Mouse (Mus musculus): ENCODE results near the gene Olfr618.
"Not testable (repeated sequence)": the region's sequence is repeated elsewhere in the genome, so short reads cannot be mapped to it uniquely, and the experiment has no call there.

Olfr618 gene

DNA sequence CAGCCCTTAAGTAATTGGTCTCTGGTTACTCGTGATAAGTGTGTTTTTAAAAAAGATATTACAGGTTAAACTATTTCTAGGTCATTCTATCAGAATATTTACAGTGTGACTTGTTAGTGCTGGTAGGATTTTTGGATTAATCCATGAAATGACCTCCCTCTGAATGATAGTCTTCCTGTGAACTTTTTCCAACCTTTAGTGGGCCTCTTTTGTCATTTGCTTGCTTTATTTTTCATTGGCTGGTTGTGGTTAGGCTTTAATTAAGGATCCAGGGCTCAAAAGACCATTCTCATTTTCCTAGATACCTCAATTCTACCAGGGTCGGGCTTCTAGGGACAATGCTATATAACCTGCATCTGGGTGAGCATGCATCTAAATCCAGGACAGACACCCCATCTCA is at the start of gene Olfr618:
Gene Olfr618, plus strand, starts transcription at position 301 of the 400 bp plus-strand sequence.
- DNase-seq (ENCODE audit: low spot score in 2 of 2): no peak

DNA sequence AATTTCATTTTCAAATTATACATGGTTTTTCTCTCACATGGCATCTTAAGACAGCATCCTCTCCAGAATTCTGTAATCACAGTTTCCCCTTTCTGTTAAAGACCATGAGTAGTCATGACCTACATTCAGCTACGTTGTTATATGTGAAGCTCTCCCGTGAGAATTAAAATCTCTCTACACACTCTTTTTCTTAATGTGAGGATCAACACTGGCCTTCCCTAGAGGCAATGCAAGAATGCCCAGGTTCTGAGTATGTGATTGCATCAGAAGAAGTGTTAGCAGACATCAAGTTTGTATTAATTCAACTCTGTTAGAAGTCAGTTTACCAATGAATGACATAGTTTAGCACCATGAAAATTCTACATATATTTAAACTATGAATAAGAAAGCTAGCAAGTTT is 47.3 kb upstream of the Olfr618 start, which contains the start of gene Olfr612:
Gene Olfr612, minus strand, starts transcription at position 101 of the 400 bp plus-strand sequence.
- DNase-seq (ENCODE audit: low spot score in 2 of 2): not testable (repeated sequence)

DNA sequence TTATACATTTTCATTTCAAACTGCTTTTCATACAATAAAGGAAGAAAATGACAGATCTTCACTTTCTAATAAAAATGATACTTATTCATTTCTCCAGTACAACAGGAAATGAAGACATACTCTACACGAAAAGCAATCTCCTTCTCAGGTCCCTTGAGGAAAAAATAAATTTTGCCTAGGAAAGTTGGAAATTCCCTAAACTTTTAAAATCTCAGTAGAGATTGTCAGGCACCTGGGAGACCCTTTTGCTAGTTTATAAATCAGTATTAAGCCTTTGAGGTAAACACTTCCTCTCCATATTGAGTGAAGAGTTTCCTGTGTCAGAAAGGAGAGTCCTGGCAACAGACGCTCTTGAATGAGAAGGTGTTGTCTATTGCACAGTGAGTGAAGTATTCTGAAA is 42.1 kb upstream of the Olfr618 start, which contains the start of gene Olfr613:
Gene Olfr613, plus strand, starts transcription at position 301 of the 400 bp plus-strand sequence.
- DNase-seq (ENCODE audit: low spot score in 2 of 2): no peak

DNA sequence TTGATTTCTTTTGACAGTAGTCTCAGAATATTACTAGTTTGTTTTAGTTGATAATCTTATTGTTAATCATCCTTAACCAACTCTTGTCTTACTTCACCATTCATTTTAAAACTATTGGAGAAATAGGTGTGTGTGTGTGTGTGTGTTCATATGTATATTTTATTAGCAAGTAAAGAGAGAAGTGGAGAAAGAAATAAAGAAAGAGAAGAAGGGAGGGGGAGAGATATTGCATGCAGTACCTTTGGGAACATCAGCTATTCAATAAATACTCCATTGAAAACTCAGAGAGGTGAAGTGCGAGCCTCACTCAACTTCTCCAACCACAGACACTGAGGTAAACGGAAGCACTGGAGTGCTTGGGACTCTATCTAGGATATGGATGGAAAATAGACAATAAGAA is 34.1 kb upstream of the Olfr618 start, which contains the start of gene Olfr615:
Gene Olfr615, plus strand, starts transcription at position 301 of the 400 bp plus-strand sequence.
- no peak for DNase-seq (ENCODE audit: low spot score in 2 of 2)

DNA sequence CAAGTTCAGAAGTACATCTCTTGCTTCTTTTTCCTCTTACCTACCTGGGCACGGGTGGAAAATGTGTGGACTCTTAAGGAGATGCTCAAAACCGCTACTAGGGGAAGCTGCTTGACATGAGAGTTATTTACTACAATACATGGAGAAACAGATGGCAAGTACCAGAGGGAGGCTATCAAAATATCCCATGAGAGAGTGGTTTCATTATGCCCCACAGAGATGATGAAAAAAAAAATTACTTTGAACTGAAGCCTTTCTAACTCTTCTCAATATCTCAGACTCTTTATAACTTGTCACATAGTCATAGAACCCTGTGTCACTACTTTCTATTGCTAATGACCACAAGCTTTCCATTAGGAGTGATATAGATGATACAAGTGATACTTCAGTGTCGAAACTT is 20.9 kb upstream of the Olfr618 start, which contains the start of gene Olfr616:
Gene Olfr616, minus strand, starts transcription at position 101 of the 400 bp plus-strand sequence.
- no peak for DNase-seq (ENCODE audit: low spot score in 2 of 2)

DNA sequence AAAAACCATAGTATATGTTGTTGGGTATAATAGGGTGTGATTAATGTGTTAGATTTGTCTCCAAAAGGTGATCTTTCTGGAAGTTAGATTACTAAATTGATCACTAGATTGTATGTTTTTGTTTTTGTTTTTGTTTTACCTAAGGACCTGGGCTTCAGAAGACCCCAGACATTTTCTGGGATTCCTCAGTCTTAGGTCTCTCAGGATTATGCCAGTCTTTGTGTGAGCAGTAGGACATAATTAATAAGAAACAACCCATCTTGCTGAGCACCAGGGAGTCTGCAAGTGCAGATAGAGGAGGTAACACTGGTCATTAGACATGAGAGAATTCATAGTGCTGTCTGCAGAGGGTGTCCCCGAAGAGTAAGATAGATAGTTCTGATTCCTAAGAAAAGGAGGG is 17.1 kb upstream of the Olfr618 start, which contains the start of gene Olfr617:
Gene Olfr617, plus strand, starts transcription at position 301 of the 400 bp plus-strand sequence.
- no peak for DNase-seq (ENCODE audit: low spot score in 2 of 2)

DNA sequence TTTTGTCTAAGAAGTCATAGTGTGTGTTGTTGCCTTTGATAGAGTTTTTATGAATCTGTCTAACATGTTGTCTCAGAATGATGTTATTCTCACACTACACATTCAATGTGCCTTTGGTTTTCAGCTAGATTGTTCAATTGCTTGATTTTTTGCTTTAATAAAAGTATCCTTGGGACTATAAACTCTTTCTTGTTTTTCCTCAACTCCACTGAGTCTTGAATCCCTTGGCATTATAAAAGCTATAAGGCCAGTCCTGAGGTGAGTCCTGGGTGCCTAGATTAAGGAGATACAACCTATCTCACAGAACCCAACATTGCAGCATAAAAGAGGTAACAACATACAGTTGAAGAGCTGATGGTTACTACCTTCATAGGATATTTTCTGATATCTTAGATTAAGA is 10.4 kb downstream of the Olfr618 start, which contains the start of gene Olfr619:
Gene Olfr619, plus strand, starts transcription at position 301 of the 400 bp plus-strand sequence.
- DNase-seq (ENCODE audit: low spot score in 2 of 2): no peak

DNA sequence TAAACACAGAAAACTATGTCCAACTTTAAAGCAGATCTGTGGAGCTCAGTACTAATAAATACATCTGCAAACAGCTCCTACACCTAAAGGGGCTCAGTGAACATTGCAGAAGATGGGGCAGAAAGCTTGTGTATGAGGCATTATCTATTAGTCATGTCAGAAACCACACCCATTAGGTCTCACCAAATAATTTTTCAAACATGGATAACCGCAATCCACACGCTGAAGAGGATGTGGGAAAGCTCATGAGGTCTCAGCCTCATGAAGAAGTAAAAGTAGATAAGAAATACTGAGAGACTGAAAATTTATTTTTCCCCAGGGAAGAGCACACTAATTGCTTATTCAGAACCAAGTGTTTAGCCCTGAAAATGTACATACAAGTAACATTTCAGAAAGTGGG is 17.5 kb downstream of the Olfr618 start:
- DNase-seq (ENCODE audit: low spot score in 2 of 2): no peak

DNA sequence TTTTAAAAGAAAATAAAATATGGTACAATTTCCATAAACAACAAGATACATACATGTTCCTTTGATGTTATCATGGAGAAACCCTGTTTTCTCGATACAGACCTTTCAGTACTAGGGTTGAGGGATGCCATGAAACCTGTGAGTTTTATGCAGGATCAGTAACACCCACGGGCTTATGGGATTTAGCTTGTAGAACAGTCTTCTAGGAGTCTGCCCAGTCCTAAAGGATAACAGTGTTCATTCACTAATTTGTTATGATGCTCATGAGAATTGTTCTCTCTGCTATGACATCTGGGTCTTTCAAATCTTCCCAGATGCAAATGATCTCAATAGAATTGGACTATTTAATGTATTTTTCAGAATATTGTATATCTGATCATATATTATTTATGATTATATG is 22.5 kb downstream of the Olfr618 start, which contains the start of gene Olfr620:
Gene Olfr620, minus strand, starts transcription at position 101 of the 400 bp plus-strand sequence.
- DNase-seq (ENCODE audit: low spot score in 2 of 2): no peak

DNA sequence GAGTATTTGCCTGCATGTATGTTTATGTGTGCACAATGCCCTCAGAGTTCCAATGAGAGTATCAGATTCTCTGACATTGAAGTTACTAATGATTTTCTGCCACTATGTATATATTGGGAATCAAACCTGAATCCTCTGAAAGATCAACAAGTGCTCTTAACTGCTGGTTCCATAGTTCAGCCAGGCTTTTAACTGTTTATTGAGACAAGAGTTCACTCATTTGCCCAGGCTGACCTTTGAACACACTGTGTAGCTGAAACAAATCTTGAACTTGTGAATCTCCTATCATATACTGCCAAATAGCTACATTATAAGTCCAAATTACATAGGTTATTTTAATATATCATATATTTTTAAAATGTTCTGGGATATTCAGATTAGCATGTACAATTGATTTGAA is 46.9 kb downstream of the Olfr618 start:
- no peak for DNase-seq (ENCODE audit: low spot score in 2 of 2)

DNA sequence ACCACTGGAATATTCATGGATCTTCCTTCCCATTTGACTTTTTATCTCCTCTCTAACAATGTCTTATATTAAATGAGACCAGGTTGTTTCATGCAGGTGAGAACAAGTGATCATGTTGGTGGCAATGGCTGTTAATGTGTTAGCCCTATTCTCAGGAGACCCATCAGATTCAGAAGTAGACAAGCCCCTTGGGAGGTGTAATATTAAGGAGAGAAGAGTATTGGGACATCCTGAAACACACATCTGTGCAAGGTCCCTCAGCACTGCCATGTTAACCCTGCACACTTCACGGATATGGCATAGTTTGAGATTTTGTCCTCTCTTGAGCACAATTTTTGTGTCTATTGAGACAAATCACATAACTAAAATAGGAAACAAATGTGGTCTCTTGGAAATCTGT is 52.7 kb downstream of the Olfr618 start, which contains the start of gene Olfr622:
Gene Olfr622, minus strand, starts transcription at position 101 of the 400 bp plus-strand sequence.
- DNase-seq (ENCODE audit: low spot score in 2 of 2): no peak

DNA sequence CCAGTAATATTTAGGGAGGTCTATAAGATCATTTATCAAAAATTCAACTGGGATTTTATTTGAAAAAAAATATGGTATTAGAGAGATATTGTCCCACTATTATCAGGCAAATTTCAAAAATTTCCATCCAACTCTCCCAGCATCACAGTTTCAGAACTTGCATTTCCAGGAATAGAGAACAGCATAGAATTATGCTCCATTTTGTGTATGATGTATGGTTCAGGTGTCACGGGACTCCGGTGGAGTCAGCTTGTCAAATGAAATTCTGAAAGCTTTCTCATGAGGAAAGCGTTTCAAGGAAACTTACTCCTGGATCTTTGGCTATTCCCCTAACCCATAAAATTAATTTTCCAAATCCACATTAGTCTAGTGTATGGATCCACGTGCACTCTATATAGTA is 54.2 kb downstream of the Olfr618 start:
- no peak for DNase-seq (ENCODE audit: low spot score in 2 of 2)
